Mouse (Mus musculus) cerebellum, adult 9-11 months (tissue): ENCODE results near the gene Atg4d.
"Not testable (repeated sequence)": the region's sequence is repeated elsewhere in the genome, so short reads cannot be mapped to it uniquely, and the experiment has no call there.

ENCODE experiments used
- DNase-seq: peaks from one replicate; pipeline ENCODE4 v3.0.0; 2022

Gene Atg4d

GRCm38 (mm10) chr9:21265000-21265561, at the start of gene Atg4d:
Gene Atg4d (plus strand): TSS chr9:21265293.
- DNase-seq: peak; percentile 100

GRCm38 (mm10) chr9:21216050-21216841, 48.8 kb upstream of the Atg4d start:
- no peak for DNase-seq

DNA sequence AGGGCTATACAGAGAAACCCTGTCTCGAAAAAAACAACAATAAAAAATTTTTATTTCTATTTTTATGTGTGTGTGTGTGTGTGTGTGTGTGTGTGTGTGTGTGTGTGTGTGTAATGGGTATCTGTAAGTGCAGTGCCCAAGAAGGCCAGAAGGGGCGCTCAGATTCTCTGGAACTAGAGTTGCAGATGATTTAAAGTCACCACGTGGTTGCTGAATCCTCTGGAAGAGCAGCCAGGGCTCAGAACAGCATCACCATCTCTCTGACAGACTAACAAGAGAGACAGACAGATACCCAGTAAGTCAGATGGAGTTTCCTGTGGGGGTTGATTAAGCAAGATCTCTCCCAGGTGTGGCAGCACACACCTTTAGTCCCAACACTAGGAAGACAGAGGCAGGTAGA, 45.3 kb upstream of the Atg4d start:
- no peak for DNase-seq

DNA sequence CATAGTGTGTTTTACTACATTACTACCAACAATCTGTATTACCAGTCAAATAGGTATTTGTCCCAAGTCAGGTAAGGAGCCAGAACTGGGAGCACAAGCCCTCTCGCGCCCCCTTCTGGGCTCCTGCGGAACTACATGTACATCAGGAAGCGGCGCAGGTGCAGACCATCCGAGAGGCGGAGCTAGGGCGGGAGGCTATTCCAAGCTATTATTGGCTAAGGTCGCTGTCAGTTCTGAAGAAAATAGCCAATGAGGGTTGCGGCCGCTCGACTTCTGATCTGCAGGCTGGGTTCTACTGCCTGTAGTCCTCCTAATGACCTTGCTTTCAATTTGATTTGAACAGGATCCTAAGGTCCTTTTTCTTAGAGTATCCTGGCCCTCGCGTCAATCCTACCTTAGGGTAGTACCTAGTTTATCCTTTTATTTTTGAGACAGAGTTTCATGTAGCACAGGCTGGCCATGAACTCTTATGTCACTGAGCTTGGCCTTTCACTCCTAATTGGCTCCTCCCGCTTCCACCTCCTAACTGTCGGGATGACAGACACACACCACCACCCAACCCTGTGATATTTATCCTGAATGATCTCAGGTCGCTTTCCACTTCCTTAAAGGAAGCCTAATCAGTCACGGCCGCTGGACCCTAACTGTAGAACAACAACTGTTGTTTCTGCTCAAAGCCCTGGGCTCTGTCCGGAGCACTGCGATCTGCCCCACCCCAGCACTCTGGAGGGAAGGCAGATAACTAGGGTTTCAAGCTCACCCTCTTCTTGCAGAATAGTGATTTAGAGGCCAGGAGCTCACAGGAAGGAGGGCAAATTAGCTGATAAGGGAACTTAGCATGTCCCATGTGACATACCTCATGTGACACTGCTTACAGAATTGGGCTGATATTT, 44.4 kb upstream of the Atg4d start:
- DNase-seq: peak; percentile 97

- no peak for DNase-seq
Measured at GRCm38 (mm10) chr9:21221383-21221929, 43.6 kb upstream of the Atg4d start.

- DNase-seq: not testable (repeated sequence)
Measured at GRCm38 (mm10) chr9:21223490-21223889, 41.6 kb upstream of the Atg4d start.

DNA sequence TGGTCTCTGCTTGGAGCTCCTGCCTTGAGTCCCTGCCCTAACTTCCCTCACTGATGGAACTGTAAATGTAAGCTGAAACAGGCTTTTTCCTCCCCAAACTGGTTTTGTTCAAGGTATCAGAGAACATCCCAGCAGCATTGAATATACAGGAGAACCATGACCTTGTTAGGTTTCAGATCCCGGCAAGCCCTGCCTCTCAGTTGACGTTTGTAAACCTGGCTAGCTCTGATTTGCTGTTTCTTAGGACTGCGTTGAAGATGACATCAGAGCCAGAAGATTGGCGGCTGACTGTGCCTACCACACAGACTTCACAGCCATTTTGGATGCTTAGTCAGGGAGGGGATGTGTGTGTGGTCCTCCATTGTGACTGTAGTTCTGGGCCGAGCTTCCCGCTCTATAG, 41.2 kb upstream of the Atg4d start:
- no peak for DNase-seq

- no peak for DNase-seq
Measured at GRCm38 (mm10) chr9:21224576-21225414, 40.3 kb upstream of the Atg4d start.

DNA sequence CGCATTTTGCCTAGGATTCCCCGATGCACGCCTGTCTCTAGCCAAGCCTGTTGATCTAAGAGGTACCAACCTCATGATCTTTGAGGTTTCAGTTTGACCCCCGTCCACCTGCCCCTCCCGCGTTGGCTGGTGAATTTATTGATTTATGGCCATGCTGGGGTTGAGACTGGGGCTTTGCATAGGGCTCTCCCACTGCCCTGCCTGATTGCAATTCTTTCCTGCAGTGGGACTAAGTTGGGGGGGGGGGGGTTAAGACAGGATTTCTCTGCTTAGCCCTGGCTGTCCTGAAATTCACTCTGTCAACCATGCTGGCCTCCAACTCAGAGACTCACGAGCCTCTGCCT, 39.7 kb upstream of the Atg4d start:
- DNase-seq: no peak

GRCm38 (mm10) chr9:21227342-21227741, 37.8 kb upstream of the Atg4d start:
- no peak for DNase-seq

- peak; percentile 23 for DNase-seq
Measured at GRCm38 (mm10) chr9:21231551-21231950, 33.5 kb upstream of the Atg4d start.

GRCm38 (mm10) chr9:21232867-21233266, 32.2 kb upstream of the Atg4d start:
- DNase-seq: peak; percentile 11

GRCm38 (mm10) chr9:21233366-21233765, 31.7 kb upstream of the Atg4d start:
- DNase-seq: peak; percentile 34

GRCm38 (mm10) chr9:21233805-21234204, 31.3 kb upstream of the Atg4d start:
- peak; percentile 54 for DNase-seq

DNA sequence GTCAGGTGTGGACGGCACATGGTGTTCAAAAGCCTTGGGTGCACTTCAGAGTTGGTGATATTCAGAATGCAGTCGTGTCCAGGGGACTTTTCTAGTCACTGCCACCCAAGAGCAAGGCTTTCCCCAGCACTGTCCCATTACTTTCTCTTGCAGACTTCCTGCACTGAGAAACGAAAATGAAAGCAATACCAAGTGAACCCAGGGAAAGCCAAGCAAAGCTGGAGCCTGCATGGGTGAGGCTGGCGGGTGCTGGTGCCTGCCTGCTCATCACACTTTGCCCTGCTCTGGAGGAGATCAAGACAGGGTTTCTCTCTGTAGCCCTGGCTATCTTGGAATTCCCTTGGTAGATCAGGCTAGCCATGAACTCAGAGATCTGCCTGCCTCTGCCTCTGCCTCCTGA, 29.8 kb upstream of the Atg4d start:
- peak; percentile 5 for DNase-seq

DNA sequence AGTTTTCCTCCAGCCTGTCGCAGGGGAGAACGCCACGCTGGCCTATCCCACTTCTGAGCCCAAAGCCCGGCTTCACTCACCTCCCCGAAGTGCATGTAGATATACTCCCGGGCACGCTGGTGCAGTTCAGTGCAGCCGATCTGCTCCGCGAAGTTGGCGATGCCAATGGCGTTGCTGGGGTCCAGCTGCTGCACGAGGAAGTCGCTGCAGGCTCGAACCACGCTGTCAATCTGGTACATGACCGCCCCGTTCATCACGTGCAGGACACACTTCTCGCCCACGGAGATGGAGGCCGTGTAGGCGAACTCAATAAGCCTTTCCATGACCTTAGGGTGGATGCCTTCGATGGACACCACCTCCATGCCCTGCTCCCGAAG, 28.1 kb upstream of the Atg4d start:
- peak; percentile 48 for DNase-seq

GRCm38 (mm10) chr9:21237368-21238003, 27.6 kb upstream of the Atg4d start:
- DNase-seq: peak; percentile 69

- DNase-seq: no peak
Measured at GRCm38 (mm10) chr9:21238004-21238732, 26.9 kb upstream of the Atg4d start.

DNA sequence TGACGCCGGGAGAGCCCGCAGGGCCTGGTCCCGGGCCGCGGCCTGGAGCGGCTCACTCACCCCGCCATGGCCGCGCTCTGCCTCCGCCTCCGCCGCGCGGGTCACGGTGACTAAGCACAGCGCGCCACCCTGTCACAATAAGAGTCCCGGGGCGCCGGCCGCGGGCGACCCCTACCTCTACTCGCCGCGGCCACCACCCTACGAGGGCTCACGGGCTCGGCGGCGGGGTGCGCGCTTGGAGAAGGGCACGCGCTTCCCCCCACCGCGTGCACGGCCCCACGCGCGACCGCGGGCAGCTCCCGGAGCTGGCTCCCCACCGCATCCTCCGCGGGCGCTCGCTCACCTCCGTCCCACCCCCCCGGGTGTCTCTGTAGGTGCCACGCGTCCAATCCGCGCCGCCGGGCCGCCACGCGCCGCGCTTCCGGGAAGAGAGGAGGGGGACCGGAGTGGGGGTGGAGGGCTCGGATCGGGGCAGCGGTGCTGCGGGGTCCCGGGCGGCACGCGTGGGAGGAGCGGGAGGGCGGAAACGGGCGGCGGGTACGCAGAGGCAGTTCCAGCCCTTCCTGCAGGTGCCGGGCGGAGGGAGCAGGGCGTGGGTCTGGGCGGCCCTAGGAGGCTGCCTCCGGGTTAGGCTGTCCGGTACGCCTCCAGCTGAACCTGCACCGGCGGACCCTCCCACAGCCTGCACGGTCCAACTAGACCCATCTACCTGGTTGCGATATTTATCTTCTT, 26.2 kb upstream of the Atg4d start, which contains the start of gene Keap1:
Keap1 (minus strand) TSS at position 629 of the 732 bp plus-strand sequence.
- peak; percentile 83 for DNase-seq

DNA sequence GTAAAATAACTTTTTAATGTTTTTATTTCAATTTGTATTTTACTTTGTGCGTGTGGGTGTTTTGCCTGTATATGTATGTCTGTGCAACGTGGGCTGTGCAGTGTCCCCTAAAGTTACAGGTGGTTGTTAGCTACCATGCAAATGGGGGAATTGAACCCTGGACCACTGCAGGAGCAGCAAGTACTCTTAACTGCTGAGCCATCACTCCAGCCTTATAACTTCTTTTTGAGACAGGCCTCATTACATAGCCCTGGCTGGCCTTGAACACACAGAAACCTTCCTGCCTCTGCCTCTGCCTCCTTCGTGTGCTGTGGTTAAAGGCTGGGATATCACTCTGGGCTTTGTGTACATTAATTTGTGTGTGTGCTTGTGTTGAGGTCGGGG, 25.6 kb upstream of the Atg4d start:
- peak; percentile 53 for DNase-seq
